Mouse (Mus musculus): Measurements from ENCODE around the gene St6galnac6. TPM values are rescaled to one million over a fixed set of nuclear protein-coding genes. Genes with fewer than 3 reads are reported as not detected.

Gene St6galnac6
- polyA plus RNA-seq (2017; shearing (Covaris generic)), result 1 to 10 TPM; 3.1 to 4.7 TPM

DNA sequence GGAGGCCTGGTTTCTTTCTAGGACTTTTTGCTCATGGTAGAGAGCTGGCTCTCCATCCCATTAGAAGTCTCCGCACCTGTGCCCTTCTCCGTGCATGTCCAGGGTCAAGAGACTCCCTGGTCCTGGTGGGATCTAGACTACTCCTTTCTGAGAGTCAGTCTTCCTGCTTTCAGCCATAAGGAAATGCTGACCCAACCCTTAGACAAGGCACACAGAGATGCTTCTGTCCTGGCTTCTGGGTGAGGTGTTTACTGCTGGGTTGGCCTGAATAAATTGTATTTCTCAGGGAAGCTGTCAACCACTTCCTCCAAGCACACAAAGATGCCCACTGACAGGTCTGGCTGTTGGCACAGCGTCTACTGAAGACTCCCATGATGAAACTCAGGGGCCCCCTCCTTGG lies at the start of gene St6galnac6:
Gene St6galnac6, plus strand, starts transcription at position 301 of the 400 bp plus-strand sequence.
- ATAC-seq, result no peak

DNA sequence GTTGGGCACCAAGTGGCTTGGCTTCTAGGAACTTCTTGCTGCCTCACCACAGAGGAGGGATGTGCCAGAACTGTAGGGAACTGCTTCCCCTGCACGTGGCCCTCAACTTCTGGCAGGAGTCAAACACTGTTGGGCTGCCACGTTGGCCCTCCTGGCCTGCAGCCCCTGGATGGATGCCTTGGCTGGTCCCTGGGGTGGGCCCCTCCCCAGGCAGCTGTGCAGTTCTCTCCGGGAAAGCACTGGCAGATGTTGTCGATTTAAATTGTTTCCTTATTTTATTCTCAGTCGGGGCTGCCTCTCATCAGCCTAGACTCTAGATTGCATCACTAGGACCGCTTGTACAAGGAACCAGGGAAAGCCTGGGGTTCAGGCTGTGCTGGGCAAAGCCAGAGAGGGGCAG lies 49.7 kb upstream of the St6galnac6 start:
- ATAC-seq, result no peak

DNA sequence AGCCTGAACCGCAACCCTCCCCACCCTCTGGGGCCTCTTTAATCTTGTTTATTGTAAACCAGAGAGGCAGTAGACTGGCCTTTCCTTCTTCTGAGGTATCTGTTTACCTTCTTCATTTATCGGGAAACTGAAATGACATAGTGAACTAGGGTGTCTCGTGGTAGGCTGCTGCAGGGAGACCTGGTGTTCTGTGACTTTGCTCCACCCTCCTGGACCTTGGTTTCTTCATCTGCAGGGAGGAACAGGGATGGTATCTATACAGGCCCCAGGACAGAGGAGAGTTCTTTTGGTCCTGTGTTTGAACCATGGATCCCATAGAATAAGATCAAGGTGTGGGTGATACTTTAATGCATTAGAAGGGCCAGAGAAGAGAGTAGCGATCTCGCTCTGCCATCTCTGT lies 48.3 kb upstream of the St6galnac6 start:
- no peak for ATAC-seq

DNA sequence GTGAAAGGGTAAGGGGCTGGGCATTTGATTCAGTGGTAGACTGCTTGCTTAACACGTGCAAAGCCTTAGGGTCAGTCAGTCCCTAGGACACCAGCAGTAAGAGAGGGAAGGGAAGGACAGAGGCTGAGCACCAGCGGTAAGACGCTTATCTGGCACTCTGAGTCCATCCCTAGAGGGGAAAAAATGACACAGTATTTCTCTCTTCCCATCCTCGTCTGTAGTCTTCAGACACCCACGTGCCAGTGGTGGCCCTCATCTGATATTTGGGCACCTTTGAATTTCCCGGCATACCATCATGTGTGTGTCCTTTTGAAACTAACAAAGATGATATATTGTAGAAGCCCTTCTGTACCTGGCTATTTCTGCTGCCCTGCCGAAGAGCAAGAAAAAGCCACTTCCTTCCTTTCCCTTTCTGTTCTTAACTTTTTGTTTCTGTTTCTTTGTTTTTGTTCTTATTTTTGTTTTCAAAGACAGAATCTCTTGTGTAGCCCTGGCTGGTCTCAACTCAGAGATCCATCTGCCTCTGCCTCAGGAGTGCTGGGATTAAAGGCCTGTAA lies 45.8 kb upstream of the St6galnac6 start:
- ATAC-seq, result peak; percentile 81

DNA sequence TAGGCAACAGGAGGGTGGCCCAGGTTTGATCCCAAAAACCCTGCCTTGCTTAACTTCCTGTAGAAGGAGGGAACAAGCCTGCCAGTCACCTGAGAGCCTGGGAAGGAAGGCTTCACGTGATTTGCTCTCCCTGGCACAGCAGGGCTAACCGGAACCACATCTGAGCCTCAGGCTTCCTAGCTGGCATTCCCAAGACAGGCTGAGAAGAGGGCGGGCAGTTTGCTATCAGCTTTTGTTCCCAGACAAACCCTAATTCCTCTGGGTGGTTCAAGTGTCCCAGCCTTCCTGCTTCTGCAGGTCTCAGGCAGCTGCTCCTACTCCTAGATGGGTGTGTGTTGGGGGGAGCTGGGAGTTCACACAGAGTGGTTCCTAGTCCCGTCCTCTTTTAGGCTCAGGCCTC lies 44.0 kb upstream of the St6galnac6 start:
- no peak for ATAC-seq

DNA sequence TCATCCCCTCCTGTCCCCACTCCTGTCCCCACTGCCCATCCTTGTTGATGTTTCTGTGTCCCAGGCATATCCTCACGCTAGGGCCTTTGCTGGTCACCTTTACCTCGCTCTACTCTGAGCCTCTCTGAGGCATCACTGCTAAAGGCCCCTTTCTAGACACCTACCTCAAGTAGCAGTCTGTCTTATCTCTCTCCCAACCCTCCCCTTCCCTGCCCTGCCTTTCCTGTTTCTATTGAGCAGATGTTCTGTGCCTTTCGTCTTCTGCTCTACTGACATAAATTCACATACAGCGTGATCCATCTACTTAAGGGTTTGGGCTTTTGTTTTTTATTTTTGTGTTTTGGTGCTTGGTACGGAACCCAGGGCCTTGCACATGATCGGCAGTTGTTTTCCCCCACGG lies 43.5 kb upstream of the St6galnac6 start:
- no peak for ATAC-seq

DNA sequence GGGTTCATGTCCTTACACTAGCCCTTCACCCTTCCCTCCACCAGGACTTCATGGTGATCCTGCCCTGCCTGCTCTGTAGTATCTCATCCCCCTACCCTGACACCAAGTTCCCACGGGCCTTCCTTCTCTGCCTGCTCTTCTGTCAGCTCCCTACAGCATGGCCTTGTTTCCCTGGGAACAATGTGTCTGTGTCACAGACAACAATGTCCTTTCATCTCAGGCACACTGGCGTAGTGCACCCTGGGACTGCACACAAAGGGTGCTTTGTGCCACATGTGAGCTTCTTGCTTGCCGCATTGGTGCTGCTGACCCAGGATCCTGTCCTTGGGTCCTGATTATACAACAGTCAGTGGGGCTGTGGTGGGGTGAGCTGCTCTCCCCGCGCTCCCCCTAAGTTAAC lies 39.9 kb upstream of the St6galnac6 start:
- ATAC-seq, result no peak

DNA sequence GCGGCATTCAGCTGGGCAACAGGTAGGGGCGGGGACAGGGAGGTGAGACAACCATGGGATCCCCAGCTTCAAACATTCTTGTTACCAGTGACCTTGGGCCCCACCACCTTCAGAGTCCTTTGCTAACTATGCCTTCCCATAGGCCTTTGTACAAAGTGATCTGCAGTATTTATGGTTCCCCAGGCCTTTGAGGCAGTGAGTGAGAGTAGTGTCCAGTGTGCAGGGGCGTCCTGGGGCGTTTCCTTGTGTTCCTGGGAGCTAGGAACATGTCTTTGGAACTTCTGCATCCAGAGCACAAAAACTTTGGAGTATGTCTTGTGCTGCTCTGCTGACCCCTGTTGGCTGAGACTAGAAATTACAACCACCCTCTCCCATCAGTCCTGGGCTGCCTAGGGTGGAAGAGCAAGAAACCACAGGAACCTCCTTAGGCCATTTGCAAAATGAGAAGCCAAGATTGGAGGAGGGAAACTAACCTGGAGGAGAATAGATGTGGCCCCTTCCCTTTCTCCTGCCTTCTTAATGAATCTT lies 32.9 kb upstream of the St6galnac6 start:
- ATAC-seq, result no peak

DNA sequence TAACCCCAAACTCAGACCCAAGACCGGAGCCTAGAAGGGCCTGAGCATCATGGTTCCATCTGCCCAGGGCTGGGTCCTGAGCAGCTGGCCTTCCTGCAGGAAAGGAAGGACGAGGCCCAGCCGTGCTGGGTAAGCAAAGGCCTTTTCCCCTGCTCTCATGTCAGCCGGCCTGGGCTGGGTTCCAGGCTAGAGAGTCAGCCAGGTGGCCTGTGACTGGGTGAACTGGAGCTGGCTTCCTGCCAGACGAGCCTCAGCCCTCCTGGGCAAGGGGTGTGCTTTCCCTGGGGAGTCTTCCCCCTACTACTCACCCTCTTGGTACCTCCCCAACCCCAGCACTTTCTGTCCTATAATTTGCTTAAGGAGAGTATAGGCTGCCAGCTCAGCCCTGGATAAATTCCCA lies 31.4 kb upstream of the St6galnac6 start:
- no peak for ATAC-seq

DNA sequence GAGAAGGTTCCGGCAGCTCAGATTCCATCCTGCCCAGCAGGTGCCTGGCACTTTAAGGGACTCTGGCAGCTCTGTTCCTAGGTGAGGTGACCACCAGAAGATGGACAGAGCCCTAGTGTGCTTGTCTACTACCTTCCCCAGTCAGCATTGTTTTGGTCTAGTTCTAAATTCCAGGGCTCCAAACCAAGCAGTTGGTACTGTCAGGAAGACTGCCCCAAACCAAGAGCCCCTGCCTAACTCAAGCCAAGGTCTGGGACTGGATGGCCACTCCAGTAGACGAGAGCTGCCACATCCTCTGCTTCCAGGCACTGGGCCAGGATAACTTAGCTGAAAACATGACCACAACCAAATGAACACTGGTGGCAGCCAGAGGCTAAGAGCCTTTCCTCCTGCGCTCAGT lies 30.6 kb upstream of the St6galnac6 start:
- no peak for ATAC-seq

DNA sequence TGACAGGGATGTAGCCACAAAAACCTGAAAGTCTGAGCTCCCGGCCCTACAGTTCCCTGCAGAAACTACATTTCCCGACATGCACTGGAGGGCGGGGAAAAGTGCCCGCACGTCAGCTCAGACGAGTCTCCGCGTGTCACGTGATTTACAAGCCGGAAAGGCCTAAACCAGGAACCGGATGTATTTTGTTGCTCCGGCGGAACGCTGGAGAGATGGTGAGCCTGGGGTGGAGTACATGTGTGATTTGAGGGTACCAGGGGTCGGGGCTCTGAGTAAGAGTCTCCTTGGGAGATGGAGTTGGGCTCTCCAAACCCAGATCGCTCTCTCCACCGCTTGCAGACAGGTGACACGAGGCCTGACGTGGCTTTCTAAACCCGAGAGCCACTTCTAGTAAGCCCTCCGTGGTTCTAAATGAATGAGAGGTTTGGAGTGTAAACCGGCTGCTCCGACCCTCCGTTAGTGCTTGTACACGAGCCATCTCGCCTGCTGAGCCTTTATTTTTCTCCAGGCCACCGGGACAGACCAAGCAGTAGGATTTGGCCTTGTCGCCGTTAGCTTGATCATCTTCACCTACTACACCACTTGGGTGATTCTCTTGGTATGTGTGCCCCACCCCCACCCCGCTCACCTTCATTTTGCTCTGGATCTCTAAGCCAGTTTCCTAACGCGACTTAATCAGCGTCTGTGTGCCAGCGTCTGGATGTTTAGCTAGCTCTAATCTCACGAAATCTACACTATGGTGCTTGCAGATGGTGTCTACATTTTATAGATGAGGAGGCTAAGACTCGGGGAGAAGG lies 28.6 kb upstream of the St6galnac6 start, which contains the start of gene Dpm2:
Gene Dpm2, plus strand, starts transcription at position 161 of the 797 bp plus-strand sequence.
- peak; percentile 86 for ATAC-seq

DNA sequence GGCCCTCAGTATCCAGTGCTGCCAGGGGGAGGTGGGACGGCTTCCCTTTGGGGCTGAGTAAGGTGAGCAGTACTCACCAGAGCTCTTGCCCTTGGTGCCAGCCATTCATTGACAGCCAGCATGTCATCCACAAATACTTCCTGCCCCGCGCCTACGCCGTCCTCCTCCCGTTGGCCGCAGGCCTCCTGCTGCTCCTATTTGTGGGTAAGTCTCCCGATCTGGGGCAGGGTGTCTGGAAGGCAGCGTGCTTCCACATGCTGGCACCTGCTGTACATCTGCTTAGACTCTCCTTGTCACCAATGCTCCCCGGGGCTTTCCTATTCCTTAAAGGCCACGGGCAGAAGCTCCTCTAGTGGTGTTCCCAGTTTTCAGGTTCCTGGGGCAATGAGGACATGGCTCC lies 27.3 kb upstream of the St6galnac6 start:
- no peak for ATAC-seq

DNA sequence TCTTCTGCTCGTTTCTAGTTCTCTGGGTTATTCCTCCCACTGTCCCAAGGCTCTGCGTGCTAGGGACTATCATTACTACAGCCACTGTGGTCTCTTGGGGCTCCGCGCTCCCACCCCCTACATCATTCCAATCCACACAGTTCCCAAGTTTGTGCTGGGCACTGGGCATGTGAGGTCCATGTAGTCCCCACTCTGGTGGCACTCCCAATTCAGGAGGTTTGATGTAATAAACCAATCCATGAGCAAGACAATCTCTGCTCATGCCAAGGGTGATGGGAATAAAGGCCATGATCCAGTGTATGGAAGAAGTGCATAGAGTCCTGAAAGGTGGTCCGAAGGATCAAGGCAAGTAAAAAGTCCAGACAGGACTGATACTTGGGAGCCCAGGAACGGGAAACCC lies 25.0 kb upstream of the St6galnac6 start, which contains the start of gene Pip5kl1:
Gene Pip5kl1, plus strand, starts transcription at position 301 of the 400 bp plus-strand sequence.
- ATAC-seq, result no peak

DNA sequence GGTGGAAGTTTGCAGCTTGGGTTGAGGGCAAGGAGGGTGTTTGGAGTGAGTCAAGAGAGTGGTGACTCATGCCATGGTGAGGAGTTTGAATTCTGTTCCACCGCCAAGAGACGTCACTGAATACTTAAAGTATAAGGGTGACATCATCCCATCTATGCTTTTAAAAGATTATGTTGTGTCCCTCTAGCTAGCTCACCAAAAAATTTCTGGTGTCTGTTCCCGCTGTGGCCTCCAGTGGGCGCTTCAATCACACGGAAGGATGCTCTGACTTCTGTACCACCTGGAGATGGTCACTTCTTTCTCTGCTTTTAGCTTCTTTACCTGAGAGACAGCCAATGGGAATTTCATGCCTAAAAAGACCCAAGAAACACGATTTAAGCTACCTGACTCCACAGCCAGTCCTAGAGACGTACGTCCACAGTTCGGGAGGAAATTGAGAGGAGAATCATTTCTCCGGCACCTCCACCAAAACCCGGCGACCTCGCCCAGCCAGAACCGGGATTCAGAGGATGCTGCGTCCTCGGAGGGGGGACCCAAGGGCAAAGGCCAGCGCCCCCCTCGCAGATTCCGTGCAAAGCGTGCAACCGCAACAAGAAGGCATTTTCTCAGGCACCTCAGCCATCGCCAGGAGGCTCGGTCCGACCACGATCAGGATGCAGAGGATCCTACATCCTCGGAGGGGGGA lies 24.5 kb upstream of the St6galnac6 start:
- peak; percentile 50 for ATAC-seq

DNA sequence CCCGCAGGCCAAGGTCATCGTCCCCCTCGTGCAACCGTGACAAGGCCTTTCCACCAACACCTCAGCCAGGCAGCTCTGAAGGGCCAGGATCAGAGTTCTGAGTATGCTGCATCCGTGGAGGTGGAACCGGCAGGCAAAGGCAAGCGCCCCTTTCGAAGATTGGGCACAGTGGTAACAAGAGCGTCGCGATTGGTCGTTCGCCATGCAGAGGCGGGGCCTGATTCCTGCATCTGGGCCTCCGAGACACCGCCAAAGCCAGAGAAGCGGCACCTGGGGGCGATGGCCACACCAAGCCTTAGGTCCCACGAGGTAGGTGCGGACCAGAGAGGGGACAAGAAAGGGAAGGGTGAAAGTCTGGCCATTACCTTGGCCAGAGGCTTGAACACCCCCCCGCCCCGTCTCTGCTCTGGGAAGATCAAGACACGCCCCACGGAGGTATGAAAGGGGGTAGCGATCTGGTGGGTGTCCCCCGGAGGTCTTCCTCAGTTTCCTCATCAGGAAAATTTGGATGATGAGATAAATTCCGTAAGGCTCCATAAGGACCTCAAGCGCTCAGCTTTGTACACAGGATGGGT lies 23.8 kb upstream of the St6galnac6 start, which contains the start of gene 9430097D07Rik:
Gene 9430097D07Rik, minus strand, starts transcription at position 99 of the 575 bp plus-strand sequence.
- ATAC-seq, result peak; percentile 67

DNA sequence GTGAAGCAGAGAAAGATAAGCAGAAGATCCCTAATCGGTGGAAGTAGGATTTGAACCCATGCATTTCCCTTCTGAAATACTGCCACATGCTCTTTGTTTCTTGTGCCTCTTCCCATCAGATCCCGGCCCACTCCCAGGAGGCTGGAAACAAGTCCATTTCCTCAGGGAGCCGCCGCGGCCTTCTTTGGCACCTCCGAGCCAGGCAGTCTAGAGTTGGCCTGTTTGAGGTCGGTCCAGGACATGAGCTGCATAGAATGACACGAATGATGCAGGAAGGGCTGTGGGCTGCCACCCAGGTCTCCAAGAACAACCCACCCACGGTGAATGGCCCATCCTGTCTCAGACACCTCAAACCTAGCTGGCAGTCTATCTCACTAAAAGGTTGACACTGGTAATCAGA lies 23.0 kb upstream of the St6galnac6 start:
- ATAC-seq, result no peak

DNA sequence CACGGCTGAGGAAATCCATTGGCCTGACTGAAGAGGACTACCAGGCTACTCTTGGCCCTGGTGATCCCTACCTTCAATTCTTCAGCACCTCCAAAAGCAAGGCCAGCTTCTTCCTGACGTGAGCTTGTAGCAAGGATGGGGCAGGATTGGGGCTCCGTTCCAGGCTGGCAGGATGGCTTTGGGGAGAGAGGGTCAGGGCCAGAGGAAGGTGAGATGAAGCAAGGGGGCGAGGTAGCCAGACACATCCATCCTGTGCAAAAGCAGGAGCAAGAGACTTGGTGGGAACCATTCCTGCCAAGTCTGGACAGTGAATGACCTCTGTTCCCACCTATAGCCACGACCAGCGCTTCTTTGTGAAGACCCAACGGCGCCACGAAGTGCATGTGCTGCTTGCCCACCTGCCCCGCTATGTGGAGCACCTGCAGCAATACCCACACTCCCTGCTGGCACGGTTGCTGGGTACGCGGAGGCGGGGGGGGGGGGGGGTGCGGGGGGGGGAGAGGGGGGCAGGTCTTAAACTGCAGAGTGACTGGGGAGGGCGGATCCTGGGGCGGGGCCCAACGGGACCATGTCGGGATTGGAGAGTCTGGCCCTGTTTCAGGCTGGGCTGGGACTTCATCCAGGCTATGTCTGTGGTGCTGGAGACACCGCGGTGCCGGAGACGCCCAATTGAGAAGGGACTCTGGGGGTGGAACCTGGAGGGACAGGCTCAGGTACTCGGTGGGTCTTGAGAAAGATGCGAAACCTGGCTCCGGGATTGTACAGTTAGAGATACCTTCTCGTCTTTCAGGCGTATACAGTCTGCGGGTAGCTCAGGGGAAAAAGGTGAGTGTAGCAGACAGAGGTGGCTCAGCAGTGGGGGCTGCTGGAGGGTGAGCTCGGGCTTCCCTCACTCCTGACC lies 21.1 kb upstream of the St6galnac6 start:
- ATAC-seq, result no peak

DNA sequence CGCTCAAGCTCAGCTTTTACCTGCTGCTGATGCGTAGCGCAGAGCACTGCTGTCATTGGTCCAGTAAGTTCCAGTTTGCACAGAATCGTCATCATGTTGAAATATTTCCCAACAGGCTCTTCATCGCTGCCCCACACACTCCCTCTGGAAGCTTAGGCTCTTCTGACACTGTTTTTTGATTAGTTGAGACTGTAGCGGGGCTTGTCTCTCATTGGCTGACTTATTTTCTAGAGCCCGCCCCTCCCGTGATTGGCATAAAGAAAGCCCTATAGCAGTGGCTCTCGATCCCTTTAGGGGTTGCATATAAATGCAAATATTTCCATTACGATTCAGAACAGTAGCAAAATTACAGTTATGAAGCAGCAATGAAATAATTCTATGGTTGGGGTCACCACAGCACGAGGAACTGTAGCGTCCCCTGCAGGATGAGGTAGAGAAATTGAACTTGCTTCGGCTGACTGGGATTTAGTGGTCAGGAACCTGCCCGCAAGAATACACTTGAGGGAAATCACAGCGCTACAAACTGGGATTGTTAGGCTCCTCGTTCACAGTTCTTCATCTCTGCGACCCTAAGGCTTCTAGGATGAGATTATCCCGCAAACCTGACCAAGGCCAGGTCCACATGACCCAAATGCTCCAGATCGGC lies 17.9 kb upstream of the St6galnac6 start:
- no peak for ATAC-seq

DNA sequence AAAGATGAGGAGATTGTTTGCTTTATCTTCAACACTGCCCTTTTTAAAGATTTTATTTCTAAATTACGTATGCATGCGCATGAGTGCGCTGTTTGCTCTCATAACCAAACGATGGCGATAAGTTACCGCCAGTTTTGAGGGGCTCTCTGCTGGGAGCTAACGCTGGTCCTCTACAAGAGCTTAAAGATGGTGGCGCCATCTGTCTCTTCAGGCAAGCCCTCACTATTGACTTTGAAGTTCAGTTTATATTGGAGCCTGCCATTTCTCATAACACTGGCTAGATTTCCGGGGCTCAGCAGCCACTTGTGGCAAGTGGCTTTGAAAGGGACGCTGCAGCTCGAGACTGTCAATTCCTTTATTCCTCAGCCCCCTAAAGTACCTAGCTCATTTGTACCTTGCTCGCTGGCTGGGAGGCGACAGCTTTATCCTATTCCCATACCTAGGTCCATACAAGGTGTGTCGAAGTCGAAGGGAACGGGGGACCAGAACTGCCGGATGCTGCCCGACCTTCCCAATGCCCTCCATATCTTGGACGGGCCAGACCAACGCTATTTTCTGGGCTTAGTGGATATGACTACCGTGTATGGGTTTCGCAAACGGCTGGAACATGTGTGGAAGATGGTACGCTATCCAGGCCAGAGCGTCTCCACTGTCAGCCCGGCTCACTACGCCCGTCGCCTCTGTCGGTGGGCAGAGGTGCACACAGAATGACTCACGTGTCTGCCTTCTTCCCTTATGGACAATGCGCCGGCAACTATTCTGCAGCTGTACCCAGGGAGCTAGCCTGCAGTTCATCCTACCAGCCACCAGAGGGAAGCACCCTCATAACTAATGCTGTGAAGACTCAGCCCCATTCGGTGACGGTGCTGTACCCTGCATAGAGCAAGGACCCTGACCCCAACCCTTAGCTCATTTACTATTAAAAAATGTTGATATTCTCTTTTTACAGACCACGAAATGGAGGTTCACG lies 16.4 kb upstream of the St6galnac6 start:
- ATAC-seq, result peak; percentile 61

DNA sequence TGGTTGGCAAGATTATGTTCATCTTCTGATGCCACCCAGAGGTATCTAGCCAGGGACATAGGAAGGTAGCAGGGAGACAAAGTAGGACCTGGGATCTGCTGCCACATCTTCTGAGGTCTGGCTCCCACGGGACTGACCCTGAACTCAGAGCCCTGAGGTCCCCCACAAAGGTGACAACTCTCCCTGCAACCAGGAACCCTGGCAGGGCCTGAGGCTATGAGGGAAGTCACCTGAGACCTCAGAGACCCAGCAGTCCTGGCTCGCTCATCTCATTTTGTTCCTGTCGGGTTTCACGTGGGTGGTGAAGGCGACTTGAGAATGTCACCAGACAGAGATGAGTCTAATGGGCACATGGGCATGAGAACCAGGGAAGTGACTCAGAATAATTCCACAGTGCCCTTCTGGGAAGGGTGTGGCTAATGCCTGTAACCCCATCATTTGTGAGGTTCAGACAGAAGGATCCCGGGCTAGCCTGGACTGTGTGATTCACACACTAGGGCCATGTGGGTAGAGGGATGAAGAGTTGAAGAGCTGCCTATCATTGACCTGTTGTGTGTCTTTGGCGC lies 14.3 kb upstream of the St6galnac6 start:
- no peak for ATAC-seq

All from CD4-positive, CD25-positive, alpha-beta regulatory T cell, adult 4 months (primary cell).